Mouse (Mus musculus): ENCODE measurements around the gene Zfp575. TPM values are rescaled to one million over a fixed set of nuclear protein-coding genes. Genes with fewer than 3 reads are reported as not detected.
"Not testable (repeated sequence)": the region's sequence is repeated elsewhere in the genome, so short reads cannot be mapped to it uniquely, and the experiment has no call there.

The Zfp575 gene
- polyA plus RNA-seq (2015; fragmentation: Nextera tagmentation; extraction: Ambion mirVana) = 3.2 and 3.6 TPM in 2 replicates

GRCm38 (mm10) chr7:24587330-24588105, at the start of gene Zfp575, which contains the start of gene Ethe1:
Gene Zfp575, minus strand, starts transcription at chr7:24587641.
Gene Ethe1, plus strand, starts transcription at chr7:24587543.
- H3K27ac ChIP-seq = peak within 1 kb of the TSS; percentile 59; the same call in 1 of the 2 replicates

GRCm38 (mm10) chr7:24637046-24637445, 49.6 kb upstream of the Zfp575 start:
- 0 out of 2 replicates have a peak, but pooled peaks have one; percentile 21 for ATAC-seq

More at GRCm38 (mm10) chr7:24587330-24588105, at the start of gene Zfp575, which contains the start of gene Ethe1:
- Histone ChIP-seq H3K9me3 (no peaks in the 10 kb centered on the region), H3K4me3 (replicated peaks) (peak within 1 kb of the TSS; percentile 51), H3K4me2 (replicated peaks) (peak within 1 kb of the TSS; percentile 87), H3K9ac (peak within 1 kb of the TSS; percentile 60), H3K27me3 (replicated peaks) (peaks cover 23% of the 10 kb centered on the region), H3K36me3 (no peaks in the 10 kb centered on the region), H3K4me1 (replicated peaks) (peaks cover 18% of the 10 kb centered on the region)
- ATAC-seq = peak; percentile 61
- 8% methylated on average over 30 of the region's 30 CpGs for WGBS

GRCm38 (mm10) chr7:24636264-24636663, 48.8 kb upstream of the Zfp575 start, which contains the start of gene Lypd3:
Gene Lypd3, plus strand, starts transcription at chr7:24636550.
- Histone ChIP-seq H3K9ac (no peak within 1 kb of the TSS), H3K27ac (no peak within 1 kb of the TSS), H3K9me3 (no peaks in the 10 kb centered on the region), H3K4me2 (replicated peaks) (peak within 1 kb of the TSS; percentile 85), H3K4me3 (replicated peaks) (peak within 1 kb of the TSS; percentile 40; the same call in 1 of the 2 replicates), H3K27me3 (replicated peaks) (peaks cover 43% of the 10 kb centered on the region), H3K4me1 (replicated peaks) (peaks cover 13% of the 10 kb centered on the region; the same call in 1 of the 2 replicates), H3K36me3 (no peaks in the 10 kb centered on the region)
- 23% methylated on average over 15 of the region's 15 CpGs for WGBS
- 0 out of 2 replicates have a peak, but pooled peaks have one; percentile 35 for ATAC-seq

More at GRCm38 (mm10) chr7:24637046-24637445, 49.6 kb upstream of the Zfp575 start:
- H3K4me3 ChIP-seq (replicated peaks) = peak overlapping the region; percentile 40; the same call in 1 of the 2 replicates
- H3K4me1 ChIP-seq (replicated peaks) = peaks cover 13% of the 10 kb centered on the region; the same call in 1 of the 2 replicates
- H3K27me3 ChIP-seq (replicated peaks) = peaks cover 46% of the 10 kb centered on the region
- H3K4me2 ChIP-seq (replicated peaks) = peak overlapping the region; percentile 85
- no peaks in the 10 kb centered on the region for H3K36me3 ChIP-seq
- no peak overlapping the region for H3K27ac ChIP-seq
- no peak overlapping the region for H3K9ac ChIP-seq
- WGBS = 3% methylated on average over 18 of the region's 18 CpGs
- no peaks in the 10 kb centered on the region for H3K9me3 ChIP-seq

GRCm38 (mm10) chr7:24630116-24630880, 42.9 kb upstream of the Zfp575 start:
- Histone ChIP-seq H3K27ac (no peak overlapping the region), H3K9ac (no peak overlapping the region), H3K27me3 (replicated peaks) (no peaks in the 10 kb centered on the region), H3K4me3 (replicated peaks) (no peak overlapping the region), H3K4me2 (replicated peaks) (no peak overlapping the region), H3K4me1 (replicated peaks) (peaks cover 14% of the 10 kb centered on the region), H3K36me3 (no peaks in the 10 kb centered on the region), H3K9me3 (no peaks in the 10 kb centered on the region)
- no peak for ATAC-seq
- 75% methylated on average over 10 of the region's 10 CpGs for WGBS

- no peaks in the 10 kb centered on the region for H3K36me3 ChIP-seq
- 0 out of 2 replicates have a peak overlapping the region, but pooled peaks have one; percentile 64 for H3K27ac ChIP-seq
- WGBS = 76% methylated on average over 4 of the region's 4 CpGs
Observed at GRCm38 (mm10) chr7:24629672-24630071, 42.2 kb upstream of the Zfp575 start.

GRCm38 (mm10) chr7:24628685-24629610, 41.5 kb upstream of the Zfp575 start:
- Histone ChIP-seq H3K36me3 (no peaks in the 10 kb centered on the region), H3K4me2 (replicated peaks) (peak overlapping the region; percentile 64), H3K9me3 (no peaks in the 10 kb centered on the region), H3K27ac (peak overlapping the region; percentile 64), H3K4me1 (replicated peaks) (peaks cover 14% of the 10 kb centered on the region), H3K4me3 (replicated peaks) (peak overlapping the region; percentile 16), H3K9ac (peak overlapping the region; percentile 45), H3K27me3 (replicated peaks) (no peaks in the 10 kb centered on the region)
- WGBS = 7% methylated on average over 33 of the region's 33 CpGs
- ATAC-seq = peak; percentile 96

More at GRCm38 (mm10) chr7:24629672-24630071, 42.2 kb upstream of the Zfp575 start:
- H3K4me1 ChIP-seq (replicated peaks) = peaks cover 14% of the 10 kb centered on the region
- ATAC-seq = no peak
- H3K4me3 ChIP-seq (replicated peaks) = no peak overlapping the region
- no peaks in the 10 kb centered on the region for H3K9me3 ChIP-seq
- no peaks in the 10 kb centered on the region for H3K27me3 ChIP-seq (replicated peaks)
- no peak overlapping the region; the same call in 1 of the 2 replicates for H3K9ac ChIP-seq
- 0 out of 2 replicates have a peak overlapping the region, but pooled peaks have one; percentile 64 for H3K4me2 ChIP-seq (replicated peaks)

GRCm38 (mm10) chr7:24622967-24623366, 35.5 kb upstream of the Zfp575 start:
- 80% methylated on average over 6 of the region's 6 CpGs for WGBS
- Histone ChIP-seq H3K36me3 (peaks cover 3% of the 10 kb centered on the region; the same call in 1 of the 2 replicates), H3K27me3 (replicated peaks) (no peaks in the 10 kb centered on the region), H3K9ac (no peak overlapping the region), H3K4me2 (replicated peaks) (no peak overlapping the region), H3K4me1 (replicated peaks) (no peaks in the 10 kb centered on the region), H3K27ac (no peak overlapping the region), H3K4me3 (replicated peaks) (no peak overlapping the region), H3K9me3 (no peaks in the 10 kb centered on the region)
- no peak for ATAC-seq

GRCm38 (mm10) chr7:24621193-24621592, 33.8 kb upstream of the Zfp575 start:
- Histone ChIP-seq H3K36me3 (peaks cover 3% of the 10 kb centered on the region; the same call in 1 of the 2 replicates), H3K9me3 (no peaks in the 10 kb centered on the region), H3K4me2 (replicated peaks) (no peak overlapping the region), H3K4me3 (replicated peaks) (no peak overlapping the region), H3K27ac (no peak overlapping the region), H3K27me3 (replicated peaks) (no peaks in the 10 kb centered on the region), H3K9ac (no peak overlapping the region), H3K4me1 (replicated peaks) (no peaks in the 10 kb centered on the region)
- ATAC-seq = no peak
- 88% methylated on average over 3 of the region's 3 CpGs for WGBS

GRCm38 (mm10) chr7:24619671-24620397, 32.4 kb upstream of the Zfp575 start:
- Histone ChIP-seq H3K27me3 (replicated peaks) (no peaks in the 10 kb centered on the region), H3K4me1 (replicated peaks) (no peaks in the 10 kb centered on the region), H3K4me2 (replicated peaks) (no peak overlapping the region), H3K27ac (no peak overlapping the region), H3K4me3 (replicated peaks) (no peak overlapping the region), H3K9me3 (no peaks in the 10 kb centered on the region), H3K9ac (no peak overlapping the region), H3K36me3 (peaks cover 3% of the 10 kb centered on the region; the same call in 1 of the 2 replicates)
- WGBS = 65% methylated on average over 13 of the region's 13 CpGs
- no peak for ATAC-seq

GRCm38 (mm10) chr7:24618374-24618773, 30.9 kb upstream of the Zfp575 start:
- H3K27me3 ChIP-seq (replicated peaks); H3K36me3 ChIP-seq; H3K4me3 ChIP-seq (replicated peaks); H3K4me1 ChIP-seq (replicated peaks); ATAC-seq; H3K4me2 ChIP-seq (replicated peaks); H3K9me3 ChIP-seq; H3K9ac ChIP-seq; H3K27ac ChIP-seq: not testable (repeated sequence)
- WGBS = 86% methylated on average over 8 of the region's 8 CpGs

Data from intestine, embryonic 15.5 days (tissue).